Mouse (Mus musculus) splenic B cell, adult 2 months (primary cell): ENCODE data around the gene Myo10.
A peak's percentile ranks its signal among the peaks of the same experiment; 100 is the strongest.

Source experiments
- DNase-seq: peaks from one replicate; pipeline ENCODE4 v3.0.0-alpha.2; 2011; ENCODE audit warnings: low read depth, low spot score
- H3K27me3 ChIP-seq: 2 replicates; pipeline ENCODE4 v1.6.1; 2012; ENCODE audit warnings: mild to moderate bottlenecking, low read length, moderate library complexity, mixed read lengths; ENCODE audit not compliant: control insufficient read depth, poor library complexity, insufficient read depth, severe bottlenecking
- H3K36me3 ChIP-seq: 2 replicates; pipeline ENCODE4 v1.6.1; 2012; ENCODE audit warnings: mild to moderate bottlenecking, low read length, moderate library complexity, mixed read lengths; ENCODE audit not compliant: control insufficient read depth, poor library complexity, insufficient read depth, severe bottlenecking

The Myo10 gene

GRCm38 (mm10) chr15:25622200-25622866 lies at the start of gene Myo10:
Myo10 (plus strand) TSS chr15:25622525.
- peak; percentile 99 for DNase-seq
- Histone ChIP-seq H3K36me3 (no peaks in the 10 kb centered on the region), H3K27me3 (no peaks in the 10 kb centered on the region; the same call in 1 of the 2 replicates)

- no peak for DNase-seq
- no peaks in the 10 kb centered on the region for H3K27me3 ChIP-seq
- no peaks in the 10 kb centered on the region for H3K36me3 ChIP-seq
Observed at GRCm38 (mm10) chr15:25573113-25573512, 49.2 kb upstream of the Myo10 start.

DNA sequence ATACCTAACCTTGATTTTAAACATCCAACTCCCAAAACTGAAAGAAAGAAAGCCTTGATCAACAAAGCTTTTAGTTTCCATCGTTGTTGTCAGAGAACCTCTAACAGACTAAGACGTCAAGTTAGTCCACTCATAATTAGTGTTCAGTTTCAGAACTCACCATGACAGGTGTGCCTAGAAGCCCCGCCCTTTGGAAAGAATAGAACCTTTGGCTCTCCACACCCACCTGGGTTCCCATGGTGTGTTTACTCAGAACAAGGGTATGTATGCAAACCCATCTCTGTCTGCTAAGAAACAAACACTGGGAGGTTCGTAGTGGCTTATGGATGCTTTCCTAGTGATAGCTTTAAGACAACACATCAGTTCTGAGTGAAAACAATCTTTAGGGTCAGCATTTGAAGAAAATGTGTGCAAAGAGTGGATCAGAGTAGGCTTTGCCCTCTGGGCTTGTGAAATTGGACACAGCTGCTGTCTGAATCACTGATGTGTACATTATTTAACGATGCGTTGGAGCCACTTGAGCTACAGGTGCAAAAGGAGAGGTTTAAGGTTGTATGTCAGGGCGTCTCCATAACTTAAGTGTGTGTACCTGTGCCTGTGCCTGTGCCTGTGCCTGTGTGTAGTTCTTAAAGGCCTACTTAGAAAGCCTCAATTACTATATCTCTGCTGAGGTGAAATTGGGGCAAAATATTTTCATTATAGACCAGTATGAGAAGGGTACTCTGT lies 48.3 kb upstream of the Myo10 start:
- Histone ChIP-seq H3K36me3 (no peaks in the 10 kb centered on the region), H3K27me3 (no peaks in the 10 kb centered on the region)
- DNase-seq = no peak

DNA sequence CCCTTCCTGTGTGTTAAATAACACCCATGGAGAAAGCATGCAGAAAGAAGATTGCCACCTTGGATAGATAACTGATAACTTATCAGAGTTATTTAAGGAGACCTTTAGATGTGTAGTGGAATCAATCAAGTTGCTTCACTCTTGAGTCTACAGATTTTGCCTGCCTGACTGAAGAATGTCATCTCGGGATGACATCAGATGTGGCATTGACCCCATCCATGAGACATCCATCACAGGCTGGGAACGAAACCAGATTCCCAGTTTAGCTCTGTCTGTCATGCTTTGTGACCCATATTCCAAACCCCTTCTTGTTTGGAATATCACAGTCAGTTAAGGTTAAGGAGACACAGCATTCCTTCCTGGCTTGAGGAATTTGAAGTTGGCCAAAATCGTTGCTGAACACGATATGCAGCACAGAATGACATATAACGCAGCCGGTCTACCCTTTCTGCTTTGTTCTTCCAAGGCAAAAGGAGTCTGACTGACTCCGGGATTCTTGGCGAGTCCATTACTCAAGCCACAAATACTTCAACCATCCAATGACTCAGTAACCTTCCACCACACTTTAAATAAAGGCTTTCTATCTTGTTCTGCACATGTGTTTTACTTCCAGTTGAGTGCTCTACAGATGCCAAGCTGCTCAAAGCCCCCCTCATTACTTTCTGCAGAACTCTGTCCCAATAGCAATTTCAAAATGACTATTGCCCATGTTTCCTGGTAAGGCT lies 44.8 kb upstream of the Myo10 start:
- Histone ChIP-seq H3K36me3 (no peaks in the 10 kb centered on the region), H3K27me3 (no peaks in the 10 kb centered on the region)
- DNase-seq = no peak

DNA sequence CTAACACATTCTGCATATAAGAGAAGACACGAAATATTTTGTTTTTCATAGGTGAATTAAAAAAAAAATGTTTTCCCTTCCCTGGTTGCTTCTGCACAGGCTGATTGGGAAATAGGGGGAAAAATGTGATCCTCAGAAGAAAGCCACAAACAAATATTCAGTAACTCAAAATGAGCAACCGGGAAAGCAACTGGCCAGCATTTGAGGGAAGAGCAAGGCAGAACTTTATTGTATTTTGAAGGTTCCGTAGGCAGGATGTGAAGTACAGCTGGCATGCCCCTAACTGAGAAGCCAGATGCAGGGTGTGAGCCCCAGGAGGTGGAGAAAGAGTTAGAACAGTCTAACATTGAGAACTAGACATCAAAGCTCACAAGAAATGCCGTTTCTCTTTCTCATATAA lies 44.0 kb upstream of the Myo10 start:
- DNase-seq = no peak
- no peaks in the 10 kb centered on the region for H3K36me3 ChIP-seq
- H3K27me3 ChIP-seq = no peaks in the 10 kb centered on the region

DNA sequence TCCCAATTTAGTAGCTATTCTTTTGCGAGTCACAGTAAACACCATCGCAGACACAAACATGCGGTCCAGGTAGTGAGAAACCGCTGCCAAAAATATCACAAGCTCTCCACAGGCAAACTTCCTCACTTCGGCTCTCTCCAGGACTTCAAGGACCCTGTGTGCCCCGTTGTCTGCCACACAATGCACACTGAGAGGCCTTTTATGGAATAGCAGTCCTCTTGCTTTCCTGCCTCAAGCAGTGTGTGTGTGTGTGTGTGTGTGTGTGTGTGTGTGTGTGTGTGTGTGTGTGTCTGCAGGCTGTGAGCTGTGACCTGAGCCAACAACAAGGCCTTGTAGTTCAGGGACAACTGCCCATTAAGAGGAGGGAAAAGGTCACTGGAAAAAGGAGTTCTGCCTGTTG lies 41.6 kb upstream of the Myo10 start:
- DNase-seq = no peak
- Histone ChIP-seq H3K36me3 (no peaks in the 10 kb centered on the region), H3K27me3 (no peaks in the 10 kb centered on the region)

- H3K27me3 ChIP-seq = no peaks in the 10 kb centered on the region
- DNase-seq = no peak
- no peaks in the 10 kb centered on the region for H3K36me3 ChIP-seq
Observed at GRCm38 (mm10) chr15:25582055-25582454, 40.3 kb upstream of the Myo10 start.

DNA sequence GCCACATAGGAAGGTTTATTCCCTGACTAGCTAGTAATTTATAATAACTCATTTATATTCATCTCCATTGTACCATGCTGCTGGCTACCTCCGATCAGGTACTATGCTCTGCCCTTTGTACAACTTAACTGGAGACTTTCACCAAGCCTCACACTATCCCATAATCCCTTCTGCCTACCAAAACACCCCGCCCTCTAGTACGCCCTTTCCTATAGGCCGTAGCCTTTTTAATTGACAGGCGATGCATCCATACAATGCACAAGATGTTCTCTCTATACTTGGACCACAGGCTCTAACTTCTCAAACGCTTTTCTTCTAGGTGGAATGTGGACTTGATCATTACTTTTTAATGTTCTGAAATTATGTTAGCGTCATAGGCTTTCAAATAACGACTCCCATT lies 39.0 kb upstream of the Myo10 start:
- no peaks in the 10 kb centered on the region for H3K36me3 ChIP-seq
- H3K27me3 ChIP-seq = no peaks in the 10 kb centered on the region
- no peak for DNase-seq

DNA sequence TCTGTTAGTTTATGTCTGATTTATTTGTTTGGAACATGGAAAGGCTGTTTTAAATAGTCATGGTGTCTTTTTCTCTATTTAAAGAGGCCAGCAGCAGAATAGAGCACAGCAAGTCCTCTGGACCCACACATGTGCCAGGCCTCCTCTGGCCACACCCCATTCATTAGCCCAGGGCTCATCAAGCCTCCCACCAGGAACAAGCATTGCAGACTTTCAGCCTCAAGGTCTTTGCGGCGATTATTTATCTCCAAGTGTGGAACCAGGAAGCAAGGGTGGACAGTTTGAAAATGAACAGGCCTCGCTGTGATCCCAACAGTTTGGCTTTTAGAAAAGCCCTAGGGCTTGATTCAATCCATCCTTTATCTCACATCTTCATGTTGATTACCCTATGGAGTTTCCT lies 35.5 kb upstream of the Myo10 start:
- Histone ChIP-seq H3K27me3 (no peaks in the 10 kb centered on the region), H3K36me3 (no peaks in the 10 kb centered on the region)
- no peak for DNase-seq

DNA sequence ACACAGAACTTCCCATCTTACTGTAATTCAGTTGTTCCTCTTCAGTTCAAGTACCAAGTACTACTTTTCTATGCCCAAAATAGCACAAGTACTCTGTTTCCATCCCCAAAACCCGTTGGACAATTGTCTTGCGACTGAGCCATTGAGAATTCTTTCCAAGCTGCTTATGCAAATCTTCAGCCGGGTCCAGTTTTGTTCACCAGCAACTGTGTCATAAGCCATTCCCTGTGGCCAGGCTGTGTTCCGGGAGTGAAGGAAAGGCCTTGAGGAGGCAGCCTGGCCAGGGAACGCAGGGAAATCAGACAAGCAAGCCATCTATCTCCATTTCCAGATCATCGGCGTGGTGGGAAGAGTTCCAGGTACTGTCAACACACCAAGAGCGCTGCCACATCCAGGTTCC lies 34.4 kb upstream of the Myo10 start:
- no peaks in the 10 kb centered on the region for H3K36me3 ChIP-seq
- DNase-seq = no peak
- H3K27me3 ChIP-seq = no peaks in the 10 kb centered on the region

GRCm38 (mm10) chr15:25589318-25589902 lies 32.9 kb upstream of the Myo10 start:
- no peak for DNase-seq
- Histone ChIP-seq H3K27me3 (no peaks in the 10 kb centered on the region), H3K36me3 (no peaks in the 10 kb centered on the region)

DNA sequence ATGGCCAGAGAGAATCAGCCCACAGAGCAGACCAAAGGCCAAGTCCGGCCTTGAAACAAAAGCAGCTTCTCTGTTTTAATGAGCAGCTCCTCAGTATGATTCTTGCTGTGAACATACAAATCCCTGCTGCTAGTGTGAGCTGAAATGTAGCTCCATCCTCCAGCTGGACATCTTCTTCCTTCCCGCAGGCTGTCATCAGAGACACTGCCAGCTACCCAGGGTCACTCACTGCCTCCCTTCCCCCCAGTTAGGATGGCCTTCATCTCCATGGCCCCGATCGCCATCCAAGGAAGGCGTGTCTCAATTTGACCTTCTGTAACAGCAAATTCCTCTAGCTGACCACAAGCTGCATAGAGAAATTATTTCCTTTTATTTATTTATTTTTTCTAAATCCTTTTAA lies 32.4 kb upstream of the Myo10 start:
- no peak for DNase-seq
- Histone ChIP-seq H3K27me3 (no peaks in the 10 kb centered on the region), H3K36me3 (no peaks in the 10 kb centered on the region)

- DNase-seq = no peak
- Histone ChIP-seq H3K27me3 (no peaks in the 10 kb centered on the region), H3K36me3 (no peaks in the 10 kb centered on the region)
Observed at GRCm38 (mm10) chr15:25590891-25591290, 31.4 kb upstream of the Myo10 start.

- no peaks in the 10 kb centered on the region for H3K27me3 ChIP-seq
- H3K36me3 ChIP-seq = no peaks in the 10 kb centered on the region
- no peak for DNase-seq
Observed at GRCm38 (mm10) chr15:25591964-25592363, 30.4 kb upstream of the Myo10 start.
